Mouse (Mus musculus) liver, embryonic 15.5 days (tissue): ENCODE measurements at regions not wholly inside any gene's neighbourhood (a gene's known extent, or its start where the extent isn't known, plus 50 kb on each side); places are given as distances from the start of the nearest gene placed in this dataset.
"Not testable (repeated sequence)": the region's sequence is repeated elsewhere in the genome, so short reads cannot be mapped to it uniquely, and the experiment has no call there.

ENCODE experiments used
- ATAC-seq: fragments of 200-750 bp; cut with Nextera tagmentation; 2 replicates; pipeline ENCODE4 v1.8.0; 2017; ENCODE audit warnings: moderate number of reproducible peaks, mild to moderate bottlenecking, moderate library complexity; ENCODE audit not compliant: insufficient read depth
- H3K27ac ChIP-seq: fragments of 300-500 bp; sonication (generic); replicated peaks from 2 replicates; pipeline ENCODE4 v1.5.1; 2015; ENCODE audit warnings: mild to moderate bottlenecking, inconsistent platforms
- H3K27me3 ChIP-seq: fragments of 300-500 bp; sonication (generic); 2 replicates; pipeline ENCODE4 v1.6.1; 2015; ENCODE audit warnings: mild to moderate bottlenecking, inconsistent platforms
- H3K36me3 ChIP-seq: fragments of 300-500 bp; sonication (generic); replicated peaks from 2 replicates; pipeline ENCODE4 v1.6.1; 2015; ENCODE audit warnings: moderate library complexity, mild to moderate bottlenecking, inconsistent platforms
- H3K4me1 ChIP-seq: fragments of 300-500 bp; sonication (generic); replicated peaks from 2 replicates; pipeline ENCODE4 v1.6.1; 2015; ENCODE audit warnings: inconsistent platforms
- H3K4me2 ChIP-seq: fragments of 300-500 bp; sonication (generic); 2 replicates; pipeline ENCODE4 v1.6.1; 2015; ENCODE audit warnings: moderate library complexity, mild to moderate bottlenecking, inconsistent platforms
- H3K4me3 ChIP-seq: fragments of 300-500 bp; sonication (generic); replicated peaks from 2 replicates; pipeline ENCODE4 v1.5.1; 2015; ENCODE audit warnings: mild to moderate bottlenecking, inconsistent platforms
- H3K9ac ChIP-seq: fragments of 300-500 bp; sonication (generic); 2 replicates; pipeline ENCODE4 v1.6.1; 2015; ENCODE audit warnings: moderate library complexity, mild to moderate bottlenecking, inconsistent platforms
- H3K9me3 ChIP-seq: fragments of 300-500 bp; sonication (generic); replicated peaks from 2 replicates; pipeline ENCODE4 v1.6.1; 2016; ENCODE audit warnings: inconsistent platforms
- WGBS: fragments of 180-500 bp; shearing (Covaris S2); methylation state at CpG from one replicate; pipeline ENCODE4 v1.1.7; 2015; ENCODE audit warnings: mixed read lengths; ENCODE audit not compliant: insufficient replicate concordance; 5-methylcytosine and 5-hydroxymethylcytosine counted together

GRCm38 (mm10) chr17:52351293-52351692, 251.2 kb upstream of the Kcnh8 start:
- Histone ChIP-seq H3K36me3 (no peaks in the 10 kb centered on the region), H3K4me1 (no peaks in the 10 kb centered on the region), H3K9ac (no peak overlapping the region), H3K9me3 (no peaks in the 10 kb centered on the region), H3K27me3 (no peaks in the 10 kb centered on the region), H3K27ac (no peak overlapping the region), H3K4me2 (no peak overlapping the region), H3K4me3 (no peak overlapping the region)
- no peak for ATAC-seq
- WGBS, result 68% methylated on average over 8 of the region's 8 CpGs

- no peaks in the 10 kb centered on the region for H3K27me3 ChIP-seq
- no peak for ATAC-seq
- no peaks in the 10 kb centered on the region for H3K36me3 ChIP-seq
- H3K4me1 ChIP-seq, result no peaks in the 10 kb centered on the region
- no peak overlapping the region for H3K4me2 ChIP-seq
- no peaks in the 10 kb centered on the region for H3K9me3 ChIP-seq
- H3K27ac ChIP-seq, result no peak overlapping the region
- no peak overlapping the region for H3K9ac ChIP-seq
- H3K4me3 ChIP-seq, result no peak overlapping the region
Observed at GRCm38 (mm10) chr17:52350696-52351095, 251.8 kb upstream of the Kcnh8 start.

DNA sequence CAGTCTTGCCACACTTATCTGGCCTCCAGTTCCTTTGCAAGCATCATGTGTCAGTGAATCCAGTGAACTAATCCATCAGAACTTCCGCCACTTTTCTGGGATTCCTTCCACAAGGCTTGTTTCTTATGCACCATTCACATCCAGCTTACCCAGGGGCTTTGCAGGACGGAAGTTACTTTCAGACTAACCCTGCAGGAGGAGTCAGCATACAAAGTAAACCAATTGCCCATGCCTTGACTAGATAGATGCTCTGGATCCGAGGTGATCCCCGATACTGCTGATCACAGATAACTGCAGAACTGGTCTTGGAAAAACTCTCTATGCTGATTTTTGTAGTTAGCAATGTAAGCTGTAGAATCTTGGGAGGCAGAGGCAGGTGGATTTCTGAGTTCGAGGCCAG, 252.6 kb upstream of the Kcnh8 start:
- 46% methylated on average over 5 of the region's 5 CpGs for WGBS
- no peaks in the 10 kb centered on the region for H3K36me3 ChIP-seq
- no peaks in the 10 kb centered on the region for H3K9me3 ChIP-seq
- no peaks in the 10 kb centered on the region for H3K27me3 ChIP-seq
- no peak for ATAC-seq
- no peaks in the 10 kb centered on the region for H3K4me1 ChIP-seq
- H3K27ac ChIP-seq, result no peak overlapping the region
- H3K4me3 ChIP-seq, result no peak overlapping the region
- no peak overlapping the region for H3K9ac ChIP-seq
- H3K4me2 ChIP-seq, result no peak overlapping the region

DNA sequence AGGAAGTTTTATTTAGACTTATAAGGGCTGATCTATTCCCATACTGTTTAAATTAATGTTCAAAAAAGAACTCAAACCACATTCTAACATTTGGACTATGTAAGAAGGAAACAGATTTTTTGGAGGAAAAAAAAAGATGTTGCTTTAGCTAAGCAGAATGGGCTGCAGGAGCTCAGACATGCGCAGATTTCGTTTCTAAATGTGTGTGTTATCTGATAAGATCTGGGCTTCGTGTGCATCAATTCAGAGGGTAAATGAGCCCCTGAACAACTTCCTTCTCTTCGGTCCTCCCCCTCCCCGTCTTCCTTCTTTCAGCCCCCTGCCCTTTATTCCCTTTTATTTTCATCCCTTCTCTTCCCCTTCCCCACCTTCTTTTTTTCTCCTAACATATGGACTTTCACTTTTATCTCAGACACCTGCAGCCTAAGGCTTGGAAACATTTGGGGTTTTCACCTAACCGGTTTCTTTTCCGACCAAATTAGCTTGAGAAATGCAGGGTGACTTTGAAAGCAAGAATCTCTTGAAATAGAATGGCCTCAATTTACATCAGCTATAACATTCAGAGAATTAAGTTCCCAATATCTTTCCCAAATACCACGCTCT, 253.9 kb upstream of the Kcnh8 start:
- no peak overlapping the region for H3K4me2 ChIP-seq
- WGBS, result 31% methylated on average over 8 of the region's 8 CpGs
- H3K4me1 ChIP-seq, result no peaks in the 10 kb centered on the region
- no peaks in the 10 kb centered on the region for H3K27me3 ChIP-seq
- no peak overlapping the region for H3K9ac ChIP-seq
- H3K27ac ChIP-seq, result no peak overlapping the region
- no peak overlapping the region for H3K4me3 ChIP-seq
- H3K36me3 ChIP-seq, result no peaks in the 10 kb centered on the region
- no peaks in the 10 kb centered on the region for H3K9me3 ChIP-seq
- no peak for ATAC-seq

DNA sequence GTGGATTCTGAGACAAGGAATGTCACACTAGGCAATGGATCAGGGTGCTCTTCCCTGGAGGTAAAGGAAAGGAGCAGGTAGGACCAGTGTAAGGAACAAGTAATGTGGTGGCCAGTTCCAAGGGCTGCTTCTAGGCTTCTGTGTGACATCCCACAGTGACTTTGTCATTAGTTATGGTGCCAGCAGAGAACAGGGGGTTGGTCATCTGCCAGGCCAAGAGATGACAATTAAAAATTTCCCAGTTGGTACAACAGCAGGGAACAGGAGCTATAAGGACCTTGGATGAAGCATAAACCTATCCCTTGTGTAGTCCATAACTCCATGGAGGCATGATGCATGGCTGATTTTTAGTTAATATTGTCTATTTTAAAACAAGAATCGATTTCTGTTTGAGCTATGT, 281.9 kb upstream of the Kcnh8 start:
- WGBS, result 42% methylated on average over 1 of the region's 1 CpGs
- Histone ChIP-seq H3K4me2 (no peak overlapping the region), H3K4me3 (no peak overlapping the region), H3K9me3 (no peaks in the 10 kb centered on the region), H3K9ac (no peak overlapping the region), H3K27me3 (no peaks in the 10 kb centered on the region), H3K36me3 (no peaks in the 10 kb centered on the region), H3K4me1 (no peaks in the 10 kb centered on the region), H3K27ac (no peak overlapping the region)
- ATAC-seq, result no peak

DNA sequence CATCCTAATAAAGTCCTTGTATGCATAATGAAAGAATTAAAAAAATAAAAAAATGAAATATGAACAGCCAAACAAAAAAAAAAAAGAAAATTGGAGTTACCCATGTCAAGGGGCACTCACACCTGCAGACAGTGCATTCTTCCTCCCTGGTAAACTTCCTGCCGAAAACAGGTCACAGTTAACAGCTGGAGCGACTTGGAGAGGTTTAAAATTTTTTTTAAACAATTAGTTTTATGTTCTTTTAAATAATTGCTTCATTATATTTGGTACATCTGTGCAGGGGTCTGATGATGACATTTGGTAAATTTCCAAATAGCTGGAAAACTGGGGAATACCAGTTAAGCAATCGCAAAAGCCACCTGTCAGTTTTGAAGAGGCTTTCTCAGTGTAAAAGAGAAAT, 285.5 kb upstream of the Kcnh8 start:
- no peak for ATAC-seq
- Histone ChIP-seq H3K4me2 (no peak overlapping the region), H3K27me3 (no peaks in the 10 kb centered on the region), H3K4me3 (no peak overlapping the region), H3K9ac (no peak overlapping the region), H3K4me1 (no peaks in the 10 kb centered on the region), H3K9me3 (no peaks in the 10 kb centered on the region), H3K27ac (no peak overlapping the region), H3K36me3 (no peaks in the 10 kb centered on the region)
- WGBS, result 59% methylated on average over 3 of the region's 3 CpGs

- H3K4me1 ChIP-seq, result no peaks in the 10 kb centered on the region
- no peaks in the 10 kb centered on the region for H3K27me3 ChIP-seq
- H3K9ac ChIP-seq, result no peak overlapping the region
- no peak for ATAC-seq
- no peak overlapping the region for H3K27ac ChIP-seq
- no peaks in the 10 kb centered on the region for H3K9me3 ChIP-seq
- H3K4me3 ChIP-seq, result no peak overlapping the region
- H3K4me2 ChIP-seq, result no peak overlapping the region
- H3K36me3 ChIP-seq, result no peaks in the 10 kb centered on the region
- 75% methylated on average over 2 of the region's 2 CpGs for WGBS
Observed at GRCm38 (mm10) chr17:52315879-52316278, 286.6 kb upstream of the Kcnh8 start.

DNA sequence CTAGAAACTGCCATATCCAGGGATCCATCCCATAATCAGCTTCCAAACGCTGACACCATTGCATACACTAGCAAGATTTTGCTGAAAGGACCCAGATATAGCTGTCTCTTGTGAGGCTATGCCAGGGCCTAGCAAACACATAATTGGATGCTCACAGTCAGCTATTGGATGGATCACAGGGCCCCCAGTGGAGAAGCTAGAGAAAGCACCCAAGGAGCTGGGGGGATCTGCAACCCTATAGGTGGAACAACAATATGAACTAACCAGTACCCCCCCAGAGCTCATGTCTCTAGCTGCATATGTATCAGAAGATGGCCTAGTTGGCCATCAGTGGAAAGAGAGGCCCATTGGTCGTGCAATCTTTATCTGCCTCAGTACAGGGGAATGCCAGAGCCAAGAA, 287.1 kb upstream of the Kcnh8 start:
- H3K27ac ChIP-seq, ATAC-seq, H3K4me2 ChIP-seq, H3K4me1 ChIP-seq, H3K9me3 ChIP-seq, H3K9ac ChIP-seq, H3K36me3 ChIP-seq, H3K4me3 ChIP-seq, H3K27me3 ChIP-seq: not testable (repeated sequence)
- WGBS, result 33% methylated on average over 2 of the region's 2 CpGs

DNA sequence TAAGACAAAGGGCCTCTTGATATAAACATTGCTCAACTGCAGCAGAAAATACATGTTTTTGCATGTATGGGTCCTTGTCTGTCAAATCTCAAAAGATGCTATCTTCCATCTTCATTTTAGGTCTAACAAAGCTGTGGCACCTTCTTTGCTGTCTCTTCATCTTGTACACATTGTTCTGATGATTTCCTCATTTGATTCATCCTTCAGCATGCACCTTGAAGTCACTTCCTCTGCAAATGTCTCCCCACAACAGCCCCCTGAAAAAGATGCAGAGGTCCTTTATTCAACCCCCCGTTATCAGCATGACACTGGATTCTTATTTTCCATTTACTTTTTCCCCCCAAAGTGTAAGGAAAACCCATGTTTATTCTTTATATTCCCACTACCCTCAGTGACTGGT, 290.5 kb upstream of the Kcnh8 start:
- Histone ChIP-seq H3K27me3 (no peaks in the 10 kb centered on the region), H3K9me3 (no peaks in the 10 kb centered on the region), H3K4me3 (no peak overlapping the region), H3K4me2 (no peak overlapping the region), H3K4me1 (no peaks in the 10 kb centered on the region), H3K9ac (no peak overlapping the region), H3K36me3 (no peaks in the 10 kb centered on the region), H3K27ac (no peak overlapping the region)
- WGBS, result 57% methylated on average over 1 of the region's 1 CpGs
- no peak for ATAC-seq

GRCm38 (mm10) chr17:52308789-52309188, 293.7 kb upstream of the Kcnh8 start:
- no peak overlapping the region for H3K27ac ChIP-seq
- no peak overlapping the region for H3K9ac ChIP-seq
- no peak overlapping the region for H3K4me2 ChIP-seq
- WGBS, result 72% methylated on average over 5 of the region's 5 CpGs
- no peaks in the 10 kb centered on the region for H3K9me3 ChIP-seq
- no peak overlapping the region for H3K4me3 ChIP-seq
- H3K4me1 ChIP-seq, result no peaks in the 10 kb centered on the region
- H3K27me3 ChIP-seq, result no peaks in the 10 kb centered on the region
- no peaks in the 10 kb centered on the region for H3K36me3 ChIP-seq
- no peak for ATAC-seq

DNA sequence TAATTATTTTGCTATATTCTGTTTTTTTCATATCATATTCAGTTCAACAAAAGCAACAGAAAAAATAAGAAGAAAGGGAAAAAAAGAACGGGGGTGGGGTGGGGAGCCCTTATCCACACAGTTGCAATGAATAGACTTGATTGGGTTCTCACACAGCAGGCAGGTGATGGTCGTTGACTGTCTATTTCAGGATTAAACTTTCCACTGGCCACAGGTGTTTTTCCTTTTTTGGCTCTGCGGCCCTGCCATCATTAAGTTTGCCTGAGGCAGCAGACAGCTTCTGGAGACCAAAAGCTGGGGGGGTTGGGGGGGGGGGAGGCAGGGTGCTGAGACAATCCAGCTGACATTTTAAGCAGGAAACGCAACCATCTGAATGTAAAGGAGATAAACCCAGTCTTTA, 298.4 kb upstream of the Kcnh8 start:
- no peak overlapping the region for H3K4me2 ChIP-seq
- no peak overlapping the region for H3K27ac ChIP-seq
- H3K9ac ChIP-seq, result no peak overlapping the region
- H3K27me3 ChIP-seq, result no peaks in the 10 kb centered on the region
- ATAC-seq, result no peak
- no peak overlapping the region for H3K4me3 ChIP-seq
- H3K9me3 ChIP-seq, result no peaks in the 10 kb centered on the region
- WGBS, result 54% methylated on average over 4 of the region's 4 CpGs
- H3K4me1 ChIP-seq, result no peaks in the 10 kb centered on the region
- H3K36me3 ChIP-seq, result no peaks in the 10 kb centered on the region

DNA sequence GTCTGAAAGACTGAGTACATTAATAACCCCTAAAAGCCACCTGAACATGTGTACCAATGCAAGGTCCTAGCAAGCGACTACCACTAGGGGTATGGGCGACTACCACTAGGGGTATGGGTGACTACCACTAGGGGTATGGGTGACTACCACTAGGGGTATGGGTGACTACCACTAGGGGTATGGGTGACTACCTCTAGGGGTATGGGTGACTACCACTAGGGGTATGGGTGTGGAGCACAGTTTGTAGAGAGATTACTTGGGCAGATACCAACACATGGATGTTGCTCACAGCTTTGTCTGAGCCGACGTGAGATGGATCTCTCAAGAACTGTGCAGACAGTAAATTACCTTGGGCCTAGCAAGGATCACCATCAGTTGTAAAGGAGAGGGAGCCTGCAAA, 299.2 kb upstream of the Kcnh8 start:
- no peaks in the 10 kb centered on the region for H3K27me3 ChIP-seq
- H3K4me3 ChIP-seq, result no peak overlapping the region
- no peaks in the 10 kb centered on the region for H3K36me3 ChIP-seq
- ATAC-seq, result no peak
- no peak overlapping the region for H3K4me2 ChIP-seq
- H3K4me1 ChIP-seq, result no peaks in the 10 kb centered on the region
- 73% methylated on average over 4 of the region's 4 CpGs for WGBS
- H3K9me3 ChIP-seq, result no peaks in the 10 kb centered on the region
- H3K9ac ChIP-seq, result no peak overlapping the region
- no peak overlapping the region for H3K27ac ChIP-seq
